Mouse (Mus musculus) limb, embryonic 11.5 days (tissue): ENCODE results near the gene Dvl3. TPM values are rescaled to one million over a fixed set of nuclear protein-coding genes. Genes with fewer than 3 reads are reported as not detected.
A peak's percentile ranks its signal among the peaks of the same experiment; 100 is the strongest.

ENCODE experiments used
- ATAC-seq: fragments of 200-750 bp; cut with Nextera tagmentation; 2 replicates; pipeline ENCODE4 v1.8.0; 2017; ENCODE audit warnings: low read depth; ENCODE audit not compliant: insufficient number of reproducible peaks, low FRiP score, low TSS enrichment
- DNase-seq: peaks from one replicate; pipeline ENCODE4 v3.0.0-alpha.2; 2015; ENCODE audit warnings: low spot score
- H3K27ac ChIP-seq: fragments of 300-500 bp; sonication (generic); replicated peaks from 2 replicates; pipeline ENCODE4 v1.5.1; 2014; ENCODE audit warnings: low read depth, mild to moderate bottlenecking, low read length
- H3K27me3 ChIP-seq: fragments of 300-500 bp; sonication (generic); 2 replicates; pipeline ENCODE4 v1.6.1; 2014; ENCODE audit warnings: mild to moderate bottlenecking, low read length, mixed read lengths; ENCODE audit not compliant: control insufficient read depth, insufficient read depth
- H3K36me3 ChIP-seq: fragments of 300-500 bp; sonication (generic); 2 replicates; pipeline ENCODE4 v1.6.1; 2014; ENCODE audit warnings: mild to moderate bottlenecking, low read length, moderate library complexity, mixed read lengths; ENCODE audit not compliant: control insufficient read depth, insufficient read depth
- H3K4me1 ChIP-seq: fragments of 300-500 bp; sonication (generic); 2 replicates; pipeline ENCODE4 v1.6.1; 2014; ENCODE audit warnings: low read length, mixed read lengths; ENCODE audit not compliant: control insufficient read depth, insufficient read depth
- H3K4me2 ChIP-seq: fragments of 300-500 bp; sonication (generic); 2 replicates; pipeline ENCODE4 v1.6.1; 2014; ENCODE audit warnings: low read depth, mild to moderate bottlenecking, moderate library complexity; ENCODE audit not compliant: severe bottlenecking
- H3K4me3 ChIP-seq: fragments of 300-500 bp; sonication (generic); 2 replicates; pipeline ENCODE4 v1.5.1; 2014; ENCODE audit warnings: low read depth, low read length
- H3K9ac ChIP-seq: fragments of 300-500 bp; sonication (generic); 2 replicates; pipeline ENCODE4 v1.6.1; 2014; ENCODE audit warnings: mild to moderate bottlenecking, low read length
- H3K9me3 ChIP-seq: fragments of 300-500 bp; sonication (generic); 2 replicates; pipeline ENCODE4 v1.6.1; 2016; ENCODE audit warnings: low read length; ENCODE audit not compliant: control insufficient read depth
- WGBS: fragments of 180-500 bp; shearing (Covaris S2); extraction: QIAGEN DNeasy Blood & Tissue Kit; methylation state at CpG from one replicate; pipeline ENCODE4 v1.1.7; 2014; 5-methylcytosine and 5-hydroxymethylcytosine counted together
- polyA plus RNA-seq: library from polyadenylated mRNA; unstranded; fragments of >200 nt; fragmentation: Nextera tagmentation; extraction: Ambion mirVana; gene quantifications from 2 replicates; pipeline ENCODE4 v1.2.1, GENCODE M21; 2014

Gene Dvl3
- polyA plus RNA-seq, 1 experiment from 2014 or later = 40.4 TPM

DNA sequence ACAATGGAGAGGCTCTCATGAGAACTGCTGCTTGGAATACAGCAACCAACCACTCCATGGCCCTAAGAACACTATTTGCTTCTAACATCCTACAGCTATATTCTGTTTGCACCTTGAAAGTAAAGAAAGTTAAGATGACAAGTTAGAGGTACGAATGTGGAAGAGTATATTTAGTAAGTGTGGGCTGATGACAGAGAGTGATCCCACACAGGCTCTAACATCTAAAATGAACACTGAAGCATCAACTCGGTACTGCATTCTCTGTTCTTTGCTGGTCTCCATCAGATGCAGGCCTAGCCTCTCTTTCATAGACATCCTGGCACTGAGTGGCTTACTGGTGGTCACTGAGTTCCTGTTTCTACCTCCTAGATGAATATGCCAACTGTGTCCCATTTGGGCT lies 27.5 kb upstream of the Dvl3 start:
- no peak overlapping the region for H3K9ac ChIP-seq
- no peaks in the 10 kb centered on the region for H3K27me3 ChIP-seq
- H3K27ac ChIP-seq = no peak overlapping the region
- ATAC-seq (no peak), DNase-seq (no peak)
- no peak overlapping the region for H3K4me2 ChIP-seq
- WGBS = 81% methylated on average over 2 of the region's 2 CpGs
- H3K9me3 ChIP-seq = no peaks in the 10 kb centered on the region
- H3K4me1 ChIP-seq = no peaks in the 10 kb centered on the region
- H3K4me3 ChIP-seq = no peak overlapping the region
- no peaks in the 10 kb centered on the region for H3K36me3 ChIP-seq

DNA sequence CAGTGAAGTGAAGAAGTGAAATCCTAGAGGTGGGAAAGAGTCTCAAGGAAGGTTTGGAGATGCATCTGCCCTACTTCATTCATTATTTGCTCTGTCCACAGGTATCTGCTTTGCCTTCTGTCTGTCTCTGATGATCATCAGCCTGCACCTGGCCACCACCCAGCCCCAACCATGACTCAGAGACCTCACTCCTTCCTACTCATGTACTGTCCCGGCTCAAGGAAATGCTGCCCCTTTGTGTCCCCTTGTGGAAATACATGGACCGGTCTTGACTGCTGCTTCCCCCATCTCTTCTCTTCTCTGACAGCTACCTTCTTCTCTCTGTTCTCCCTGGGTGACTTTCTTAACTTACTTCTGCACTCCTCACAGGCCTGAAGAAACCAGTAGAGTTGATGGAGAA lies 26.2 kb upstream of the Dvl3 start:
- H3K9ac ChIP-seq = no peak overlapping the region
- H3K27ac ChIP-seq = no peak overlapping the region
- no peak overlapping the region for H3K4me2 ChIP-seq
- H3K4me1 ChIP-seq = no peaks in the 10 kb centered on the region
- no peak overlapping the region for H3K4me3 ChIP-seq
- DNase-seq (no peak), ATAC-seq (no peak)
- no peaks in the 10 kb centered on the region for H3K27me3 ChIP-seq
- WGBS = 32% methylated on average over 2 of the region's 2 CpGs
- H3K9me3 ChIP-seq = no peaks in the 10 kb centered on the region
- H3K36me3 ChIP-seq = no peaks in the 10 kb centered on the region

DNA sequence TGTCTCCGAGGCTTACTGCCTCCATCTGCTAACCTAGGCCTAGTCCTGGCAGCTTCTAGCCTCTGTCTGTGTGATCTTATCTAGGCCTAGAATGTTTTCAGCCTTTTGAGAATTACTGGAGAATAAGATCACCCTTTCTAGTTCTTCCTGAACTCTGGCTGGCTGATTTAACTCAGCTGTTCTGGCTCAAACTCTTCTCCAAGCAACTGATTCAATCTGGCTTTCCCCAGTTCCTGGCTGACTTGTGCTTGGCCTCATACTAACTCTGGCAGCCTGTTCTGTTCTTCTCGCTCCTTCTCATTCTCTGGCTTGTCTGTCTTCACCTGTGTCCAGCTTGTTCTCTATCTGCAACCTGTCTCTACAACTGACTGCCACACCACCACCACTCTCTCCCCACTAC lies 25.5 kb upstream of the Dvl3 start:
- WGBS = 72% methylated on average over 2 of the region's 2 CpGs
- DNase-seq = no peak
- Histone ChIP-seq H3K9me3 (no peaks in the 10 kb centered on the region), H3K4me1 (no peaks in the 10 kb centered on the region), H3K4me3 (no peak overlapping the region), H3K9ac (no peak overlapping the region), H3K27me3 (no peaks in the 10 kb centered on the region), H3K27ac (no peak overlapping the region), H3K36me3 (no peaks in the 10 kb centered on the region), H3K4me2 (no peak overlapping the region)
- no peak for ATAC-seq

DNA sequence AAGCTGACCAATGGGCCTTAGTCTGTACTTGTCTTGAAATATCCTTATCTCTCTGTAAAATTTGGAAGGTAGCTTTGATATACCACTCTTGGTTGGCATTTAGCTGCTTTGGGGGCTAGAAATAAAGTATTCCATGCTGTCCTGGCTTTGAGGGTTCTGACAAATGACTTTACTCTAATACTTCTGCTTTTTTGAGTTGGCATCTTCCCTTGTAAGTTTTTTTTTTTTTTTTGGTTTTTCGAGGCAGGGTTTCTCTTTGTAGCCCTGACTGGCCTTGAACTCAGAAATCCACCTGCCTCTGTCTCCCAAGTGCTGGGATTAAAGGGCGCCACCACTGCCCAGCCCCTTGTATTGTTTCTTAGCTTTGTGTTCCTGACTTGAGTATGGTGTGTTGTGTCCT lies 23.3 kb upstream of the Dvl3 start:
- Histone ChIP-seq H3K9me3 (no peaks in the 10 kb centered on the region), H3K4me3 (no peak overlapping the region), H3K4me1 (peaks cover 6% of the 10 kb centered on the region; the same call in 1 of the 2 replicates), H3K36me3 (no peaks in the 10 kb centered on the region), H3K9ac (no peak overlapping the region), H3K27ac (no peak overlapping the region), H3K27me3 (peaks cover 5% of the 10 kb centered on the region; the same call in 1 of the 2 replicates), H3K4me2 (no peak overlapping the region)
- WGBS = 88% methylated on average over 2 of the region's 2 CpGs
- DNase-seq (no peak), ATAC-seq (no peak)

DNA sequence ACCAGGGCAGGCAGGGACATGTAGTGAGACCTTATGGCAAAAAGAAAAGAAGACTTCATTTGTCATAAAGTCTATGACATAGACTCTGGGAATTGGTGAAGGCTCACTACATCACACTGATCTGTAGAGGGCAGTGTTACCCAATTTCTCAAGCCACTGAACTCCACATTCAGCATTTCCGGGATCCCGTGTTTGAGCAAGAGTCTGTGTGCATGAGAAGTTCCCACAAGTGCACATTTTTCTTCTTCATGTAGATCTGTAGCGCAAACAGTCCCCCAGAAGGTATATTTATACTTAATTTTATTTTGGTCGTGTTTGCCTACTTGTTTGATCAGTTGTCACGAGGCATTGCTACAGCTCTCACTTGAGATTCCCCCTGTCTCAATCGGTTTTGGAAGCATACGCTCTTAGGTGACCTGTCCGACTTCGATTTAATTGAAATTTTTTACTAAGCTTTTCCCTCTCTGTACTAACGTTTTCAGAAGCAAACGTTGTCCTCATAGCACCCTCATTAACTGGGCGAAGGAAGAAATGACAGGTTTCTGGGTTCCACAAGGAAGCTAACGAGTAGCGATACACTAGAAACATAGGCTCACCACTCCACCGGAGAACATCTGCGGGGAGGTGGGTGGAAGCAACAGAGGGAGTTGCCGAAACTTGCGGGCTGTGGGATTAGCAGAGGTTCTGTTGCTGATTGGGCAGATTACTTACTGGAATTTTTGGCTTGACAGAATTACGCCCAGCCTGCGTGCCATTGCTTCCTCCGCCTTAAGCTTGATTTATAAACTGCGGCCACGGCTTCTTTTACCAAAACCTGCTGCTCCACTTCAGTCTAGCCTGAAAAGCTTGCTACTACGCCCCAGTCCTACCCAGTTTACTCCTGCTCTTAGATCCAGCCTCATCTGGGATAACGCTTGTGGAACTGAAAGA lies 19.8 kb upstream of the Dvl3 start:
- H3K27ac ChIP-seq = no peak overlapping the region
- H3K4me2 ChIP-seq = peak overlapping the region; percentile 43
- peak overlapping the region; percentile 24 for H3K4me3 ChIP-seq
- ATAC-seq = peak; percentile 33; the same call in 1 of the 2 replicates
- 16% methylated on average over 25 of the region's 25 CpGs for WGBS
- H3K9me3 ChIP-seq = no peaks in the 10 kb centered on the region
- peaks cover 5% of the 10 kb centered on the region; the same call in 1 of the 2 replicates for H3K27me3 ChIP-seq
- H3K4me1 ChIP-seq = peaks cover 6% of the 10 kb centered on the region; the same call in 1 of the 2 replicates
- DNase-seq = peak; percentile 56
- 0 out of 2 replicates have a peak overlapping the region, but pooled peaks have one; percentile 2 for H3K9ac ChIP-seq
- H3K36me3 ChIP-seq = peaks cover 8% of the 10 kb centered on the region

DNA sequence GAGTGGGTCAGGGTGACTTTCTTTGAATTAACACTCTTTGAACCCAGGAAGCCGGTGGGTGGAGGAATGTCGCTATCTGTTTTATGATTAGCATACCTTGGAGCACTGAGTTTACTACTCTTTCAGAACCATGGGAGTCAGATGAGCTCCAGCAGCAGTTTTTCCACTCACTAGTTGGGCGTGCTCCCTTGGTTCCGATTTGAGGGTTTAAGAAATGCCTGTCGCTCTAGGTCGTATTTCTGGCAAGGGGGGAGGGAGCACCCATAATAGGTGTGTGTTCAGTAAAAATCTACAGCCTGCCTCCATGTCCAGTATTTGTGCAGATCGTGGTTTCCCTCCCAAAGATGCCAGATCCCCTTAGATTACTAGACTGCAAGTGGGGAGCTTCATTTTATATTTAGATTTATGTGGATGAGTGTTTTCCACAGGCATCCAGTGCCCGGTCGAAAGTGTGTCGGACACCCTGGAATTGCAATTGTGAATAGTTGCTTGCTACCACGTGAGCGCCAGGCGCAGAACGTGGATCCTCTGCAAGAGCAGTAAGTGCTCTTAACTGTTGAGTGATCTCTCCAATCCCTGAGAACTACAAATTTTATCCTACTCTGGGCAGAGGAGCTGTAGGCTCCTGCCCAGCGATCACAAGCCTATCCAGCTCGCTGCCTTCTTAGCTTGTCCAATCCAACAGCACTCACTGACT lies 18.7 kb upstream of the Dvl3 start:
- 0 out of 2 replicates have a peak, but pooled peaks have one; percentile 3 for ATAC-seq
- H3K9me3 ChIP-seq = no peaks in the 10 kb centered on the region
- H3K27me3 ChIP-seq = peaks cover 5% of the 10 kb centered on the region; the same call in 1 of the 2 replicates
- peak overlapping the region; percentile 81 for H3K4me3 ChIP-seq
- DNase-seq = no peak
- H3K4me1 ChIP-seq = peaks cover 6% of the 10 kb centered on the region; the same call in 1 of the 2 replicates
- H3K36me3 ChIP-seq = peaks cover 17% of the 10 kb centered on the region
- 9% methylated on average over 16 of the region's 16 CpGs for WGBS
- peak overlapping the region; percentile 80 for H3K4me2 ChIP-seq
- H3K9ac ChIP-seq = peak overlapping the region; percentile 43; the same call in 1 of the 2 replicates
- H3K27ac ChIP-seq = no peak overlapping the region

DNA sequence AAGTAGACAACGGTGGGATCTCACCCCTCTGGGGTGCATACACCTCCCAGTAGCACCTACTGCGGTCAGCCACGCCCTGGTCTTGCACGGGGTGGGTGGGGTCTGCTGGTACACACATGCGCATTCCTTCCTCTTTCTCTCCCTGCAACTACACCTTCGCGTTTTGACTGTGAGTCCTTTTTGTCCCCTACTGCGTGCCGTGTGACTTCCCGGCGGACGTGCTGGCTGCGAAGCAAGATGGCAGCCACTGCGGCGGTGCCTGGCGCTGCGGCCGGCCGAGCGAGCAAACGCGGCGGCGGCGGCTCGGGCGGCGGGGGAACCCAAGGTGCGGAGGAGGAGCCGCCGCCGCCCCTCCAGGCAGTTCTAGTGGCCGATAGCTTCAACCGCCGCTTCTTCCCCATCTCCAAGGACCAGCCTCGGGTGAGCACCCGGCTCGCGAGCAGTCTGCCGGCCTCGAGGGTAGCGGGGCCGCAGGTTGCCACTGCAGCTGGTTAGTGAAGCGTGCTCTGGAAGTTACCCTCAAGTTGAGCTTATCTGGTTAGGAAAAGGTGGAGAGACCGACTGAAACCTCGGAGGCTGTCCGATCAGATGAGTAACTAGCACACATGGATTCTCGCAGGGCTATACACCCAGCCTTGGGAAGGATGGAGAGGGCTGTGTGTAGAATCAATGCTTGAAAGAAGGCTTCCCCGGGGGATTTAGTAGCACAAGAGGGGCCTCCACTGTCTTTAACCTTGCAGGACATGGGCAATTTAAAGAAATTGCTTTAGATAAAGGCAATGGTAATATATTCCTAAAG lies 17.9 kb upstream of the Dvl3 start, which contains the start of gene Eif2b5:
Eif2b5 (plus strand) TSS at position 141 of the 799 bp plus-strand sequence.
- ATAC-seq (peak; percentile 86), DNase-seq (peak; percentile 90)
- H3K4me3 ChIP-seq = peak within 1 kb of the TSS; percentile 81
- H3K27me3 ChIP-seq = peaks cover 5% of the 10 kb centered on the region; the same call in 1 of the 2 replicates
- H3K4me2 ChIP-seq = peak within 1 kb of the TSS; percentile 80
- WGBS = under 1% methylated on average over 49 of the region's 49 CpGs
- peaks cover 22% of the 10 kb centered on the region for H3K36me3 ChIP-seq
- H3K9ac ChIP-seq = peak within 1 kb of the TSS; percentile 93
- peaks cover 6% of the 10 kb centered on the region; the same call in 1 of the 2 replicates for H3K4me1 ChIP-seq
- no peaks in the 10 kb centered on the region for H3K9me3 ChIP-seq
- H3K27ac ChIP-seq = 0 out of 2 replicates have a peak within 1 kb of the TSS, but pooled peaks have one; percentile 36
